Mouse (Mus musculus): ENCODE measurements around the gene Abhd12. TPM values are rescaled to one million over a fixed set of nuclear protein-coding genes. Genes with fewer than 3 reads are reported as not detected.

Abhd12 gene
- polyA plus RNA-seq, 1 experiment from 2014 or later = 37.5 TPM

GRCm38 (mm10) chr2:150818742-150819141 lies 85.8 kb downstream of the Abhd12 start:
- WGBS = 89% methylated on average over 8 of the region's 8 CpGs
- Histone ChIP-seq H3K4me3 (ENCODE audit: low read depth, low read length) (no peak overlapping the region), H3K4me2 (no peak overlapping the region), H3K4me1 (replicated peaks; ENCODE audit: control insufficient read depth, insufficient read depth, low read length) (no peaks in the 10 kb centered on the region), H3K27me3 (replicated peaks; ENCODE audit: control insufficient read depth, insufficient read depth, low read length) (no peaks in the 10 kb centered on the region), H3K27ac (ENCODE audit: low read depth, low read length) (no peak overlapping the region), H3K36me3 (ENCODE audit: control insufficient read depth, insufficient read depth, low read length) (peaks cover 38% of the 10 kb centered on the region), H3K9ac (ENCODE audit: low read depth, low read length) (no peak overlapping the region), H3K9me3 (ENCODE audit: control insufficient read depth, low read length) (no peaks in the 10 kb centered on the region)
- DNase-seq (ENCODE audit: low spot score) (no peak), ATAC-seq (replicated peaks; ENCODE audit: low FRiP score) (no peak)

GRCm38 (mm10) chr2:150816676-150817402 lies 87.7 kb downstream of the Abhd12 start:
- H3K4me3 ChIP-seq (ENCODE audit: low read depth, low read length) = no peak overlapping the region
- WGBS = 91% methylated on average over 18 of the region's 18 CpGs
- H3K4me1 ChIP-seq (replicated peaks; ENCODE audit: control insufficient read depth, insufficient read depth, low read length) = no peaks in the 10 kb centered on the region
- ATAC-seq (replicated peaks; ENCODE audit: low FRiP score) = no peak
- H3K9me3 ChIP-seq (ENCODE audit: control insufficient read depth, low read length) = no peaks in the 10 kb centered on the region
- no peak overlapping the region for H3K27ac ChIP-seq (ENCODE audit: low read depth, low read length)
- peaks cover 39% of the 10 kb centered on the region for H3K36me3 ChIP-seq (ENCODE audit: control insufficient read depth, insufficient read depth, low read length)
- no peak for DNase-seq (ENCODE audit: low spot score)
- no peaks in the 10 kb centered on the region for H3K27me3 ChIP-seq (replicated peaks; ENCODE audit: control insufficient read depth, insufficient read depth, low read length)
- no peak overlapping the region for H3K9ac ChIP-seq (ENCODE audit: low read depth, low read length)
- H3K4me2 ChIP-seq = no peak overlapping the region

- no peak overlapping the region for H3K27ac ChIP-seq (ENCODE audit: low read depth, low read length)
- WGBS = 84% methylated on average over 6 of the region's 6 CpGs
- no peak for DNase-seq (ENCODE audit: low spot score)
- ATAC-seq (replicated peaks; ENCODE audit: low FRiP score) = no peak
- no peak overlapping the region for H3K4me3 ChIP-seq (ENCODE audit: low read depth, low read length)
- H3K4me2 ChIP-seq = no peak overlapping the region
- H3K9ac ChIP-seq (ENCODE audit: low read depth, low read length) = no peak overlapping the region
- no peaks in the 10 kb centered on the region for H3K4me1 ChIP-seq (replicated peaks; ENCODE audit: control insufficient read depth, insufficient read depth, low read length)
- H3K36me3 ChIP-seq (ENCODE audit: control insufficient read depth, insufficient read depth, low read length) = peaks cover 29% of the 10 kb centered on the region
- H3K9me3 ChIP-seq (ENCODE audit: control insufficient read depth, low read length) = no peaks in the 10 kb centered on the region
- no peaks in the 10 kb centered on the region for H3K27me3 ChIP-seq (replicated peaks; ENCODE audit: control insufficient read depth, insufficient read depth, low read length)
These were observed 91.7 kb downstream of the Abhd12 start for GRCm38 (mm10) chr2:150812816-150813215.

- ATAC-seq (replicated peaks; ENCODE audit: low FRiP score) = peak; percentile 63
- peaks cover 25% of the 10 kb centered on the region; the same call in 1 of the 2 replicates for H3K36me3 ChIP-seq (ENCODE audit: control insufficient read depth, insufficient read depth, low read length)
- 71% methylated on average over 5 of the region's 5 CpGs for WGBS
These were observed 93.9 kb downstream of the Abhd12 start for GRCm38 (mm10) chr2:150810603-150811002.

GRCm38 (mm10) chr2:150808812-150809211 lies 95.7 kb downstream of the Abhd12 start:
- Histone ChIP-seq H3K27ac (ENCODE audit: low read depth, low read length) (no peak overlapping the region), H3K4me2 (no peak overlapping the region), H3K9ac (ENCODE audit: low read depth, low read length) (no peak overlapping the region), H3K36me3 (ENCODE audit: control insufficient read depth, insufficient read depth, low read length) (peaks cover 28% of the 10 kb centered on the region), H3K4me1 (replicated peaks; ENCODE audit: control insufficient read depth, insufficient read depth, low read length) (no peaks in the 10 kb centered on the region), H3K4me3 (ENCODE audit: low read depth, low read length) (no peak overlapping the region), H3K9me3 (ENCODE audit: control insufficient read depth, low read length) (no peaks in the 10 kb centered on the region), H3K27me3 (replicated peaks; ENCODE audit: control insufficient read depth, insufficient read depth, low read length) (no peaks in the 10 kb centered on the region)
- WGBS = 90% methylated on average over 6 of the region's 6 CpGs
- no peak for DNase-seq (ENCODE audit: low spot score)
- no peak for ATAC-seq (replicated peaks; ENCODE audit: low FRiP score)

More at GRCm38 (mm10) chr2:150810603-150811002, 93.9 kb downstream of the Abhd12 start:
- no peaks in the 10 kb centered on the region for H3K4me1 ChIP-seq (replicated peaks; ENCODE audit: control insufficient read depth, insufficient read depth, low read length)
- no peak overlapping the region for H3K4me2 ChIP-seq
- H3K27me3 ChIP-seq (replicated peaks; ENCODE audit: control insufficient read depth, insufficient read depth, low read length) = no peaks in the 10 kb centered on the region
- H3K4me3 ChIP-seq (ENCODE audit: low read depth, low read length) = no peak overlapping the region
- H3K27ac ChIP-seq (ENCODE audit: low read depth, low read length) = no peak overlapping the region
- DNase-seq (ENCODE audit: low spot score) = no peak
- H3K9me3 ChIP-seq (ENCODE audit: control insufficient read depth, low read length) = no peaks in the 10 kb centered on the region
- no peak overlapping the region for H3K9ac ChIP-seq (ENCODE audit: low read depth, low read length)

- WGBS = 81% methylated on average over 6 of the region's 6 CpGs
- Histone ChIP-seq H3K4me3 (ENCODE audit: low read depth, low read length) (no peak overlapping the region), H3K9ac (ENCODE audit: low read depth, low read length) (no peak overlapping the region), H3K9me3 (ENCODE audit: control insufficient read depth, low read length) (no peaks in the 10 kb centered on the region), H3K36me3 (ENCODE audit: control insufficient read depth, insufficient read depth, low read length) (peaks cover 28% of the 10 kb centered on the region), H3K27me3 (replicated peaks; ENCODE audit: control insufficient read depth, insufficient read depth, low read length) (no peaks in the 10 kb centered on the region), H3K4me2 (no peak overlapping the region), H3K27ac (ENCODE audit: low read depth, low read length) (no peak overlapping the region), H3K4me1 (replicated peaks; ENCODE audit: control insufficient read depth, insufficient read depth, low read length) (no peaks in the 10 kb centered on the region)
- DNase-seq (ENCODE audit: low spot score) = no peak
- no peak for ATAC-seq (replicated peaks; ENCODE audit: low FRiP score)
These were observed 96.2 kb downstream of the Abhd12 start for GRCm38 (mm10) chr2:150808381-150808780.

GRCm38 (mm10) chr2:150803035-150803434 lies 101.5 kb downstream of the Abhd12 start:
- ATAC-seq (replicated peaks; ENCODE audit: low FRiP score) = no peak
- no peak for DNase-seq (ENCODE audit: low spot score)
- Histone ChIP-seq H3K9ac (ENCODE audit: low read depth, low read length) (no peak overlapping the region), H3K36me3 (ENCODE audit: control insufficient read depth, insufficient read depth, low read length) (peaks cover 19% of the 10 kb centered on the region), H3K4me2 (no peak overlapping the region), H3K9me3 (ENCODE audit: control insufficient read depth, low read length) (no peaks in the 10 kb centered on the region), H3K27ac (ENCODE audit: low read depth, low read length) (no peak overlapping the region), H3K4me1 (replicated peaks; ENCODE audit: control insufficient read depth, insufficient read depth, low read length) (no peaks in the 10 kb centered on the region), H3K4me3 (ENCODE audit: low read depth, low read length) (no peak overlapping the region), H3K27me3 (replicated peaks; ENCODE audit: control insufficient read depth, insufficient read depth, low read length) (no peaks in the 10 kb centered on the region)
- WGBS = 83% methylated on average over 1 of the region's 1 CpGs

- Histone ChIP-seq H3K4me1 (replicated peaks; ENCODE audit: control insufficient read depth, insufficient read depth, low read length) (no peaks in the 10 kb centered on the region), H3K4me3 (ENCODE audit: low read depth, low read length) (no peak overlapping the region), H3K9ac (ENCODE audit: low read depth, low read length) (no peak overlapping the region), H3K9me3 (ENCODE audit: control insufficient read depth, low read length) (no peaks in the 10 kb centered on the region), H3K36me3 (ENCODE audit: control insufficient read depth, insufficient read depth, low read length) (peaks cover 17% of the 10 kb centered on the region), H3K27me3 (replicated peaks; ENCODE audit: control insufficient read depth, insufficient read depth, low read length) (no peaks in the 10 kb centered on the region), H3K27ac (ENCODE audit: low read depth, low read length) (no peak overlapping the region), H3K4me2 (no peak overlapping the region)
- 87% methylated on average over 5 of the region's 5 CpGs for WGBS
- DNase-seq (ENCODE audit: low spot score) (no peak), ATAC-seq (replicated peaks; ENCODE audit: low FRiP score) (no peak)
These were observed 103.9 kb downstream of the Abhd12 start for GRCm38 (mm10) chr2:150800616-150801015.

GRCm38 (mm10) chr2:150798084-150798483 lies 106.5 kb downstream of the Abhd12 start:
- H3K4me1 ChIP-seq (replicated peaks; ENCODE audit: control insufficient read depth, insufficient read depth, low read length) = no peaks in the 10 kb centered on the region
- no peak overlapping the region for H3K4me3 ChIP-seq (ENCODE audit: low read depth, low read length)
- H3K9ac ChIP-seq (ENCODE audit: low read depth, low read length) = no peak overlapping the region
- DNase-seq (ENCODE audit: low spot score) = no peak
- H3K27me3 ChIP-seq (replicated peaks; ENCODE audit: control insufficient read depth, insufficient read depth, low read length) = no peaks in the 10 kb centered on the region
- 79% methylated on average over 7 of the region's 7 CpGs for WGBS
- H3K9me3 ChIP-seq (ENCODE audit: control insufficient read depth, low read length) = no peaks in the 10 kb centered on the region
- H3K36me3 ChIP-seq (ENCODE audit: control insufficient read depth, insufficient read depth, low read length) = peaks cover 8% of the 10 kb centered on the region; the same call in 1 of the 2 replicates
- no peak for ATAC-seq (replicated peaks; ENCODE audit: low FRiP score)
- H3K27ac ChIP-seq (ENCODE audit: low read depth, low read length) = no peak overlapping the region
- no peak overlapping the region for H3K4me2 ChIP-seq

Measured in liver, embryonic 11.5 days (tissue).